Mouse (Mus musculus) CH12.LX (cell line): ENCODE data around the gene Drc7. TPM values are rescaled to one million over a fixed set of nuclear protein-coding genes. Genes with fewer than 3 reads are reported as not detected.

ENCODE experiments used
- DNase-seq: peaks from one replicate; pipeline ENCODE4 v3.0.0-alpha.2; 2013; ENCODE audit errors: extremely low read depth
- H3K27ac ChIP-seq: 2 replicates; pipeline ENCODE4 v1.5.1; 2012; ENCODE audit warnings: low read depth, mild to moderate bottlenecking, control low read depth, moderate library complexity; ENCODE audit not compliant: insufficient read depth
- H3K27me3 ChIP-seq: replicated peaks from 2 replicates; pipeline ENCODE3; 2012; ENCODE audit warnings: inconsistent platforms
- H3K36me3 ChIP-seq, 2 experiments: replicated peaks in 1 of 2; 2 replicates each; pipeline versions ENCODE3 to v1.6.1; 2012; ENCODE audit warnings: inconsistent platforms in 1 of 2, low read length in 1 of 2, mild to moderate bottlenecking in 1 of 2, mixed read lengths in 1 of 2, moderate library complexity in 1 of 2; ENCODE audit not compliant: control insufficient read depth in 1 of 2, insufficient read depth in 1 of 2
- H3K4me1 ChIP-seq, 2 experiments: 2 replicates each; pipeline ENCODE4 v1.6.1; 2012; ENCODE audit warnings: inconsistent platforms in 1 of 2, moderate library complexity in 1 of 2; ENCODE audit not compliant: insufficient read depth in 2 of 2, control insufficient read depth in 1 of 2
- H3K4me2 ChIP-seq: 2 replicates; pipeline ENCODE4 v1.6.1; 2012; ENCODE audit warnings: low read depth, mild to moderate bottlenecking, control low read depth; ENCODE audit not compliant: poor library complexity, insufficient read depth, severe bottlenecking
- H3K4me3 ChIP-seq, 3 experiments: fragments of 150-350 bp in 1 of 3; sonication (generic) in 1 of 3; replicated peaks in 1 of 3; 2 replicates each; pipeline versions ENCODE3 to v1.5.1; 2011 to 2012; ENCODE audit warnings: low read depth in 2 of 3, low read length in 2 of 3, mild to moderate bottlenecking in 2 of 3, moderate library complexity in 2 of 3, control low read depth in 1 of 3, improper control_type of control experiment in 1 of 3, inconsistent platforms in 1 of 3, mixed read lengths in 1 of 3; ENCODE audit not compliant: poor library complexity in 1 of 3
- H3K79me2 ChIP-seq: replicated peaks from 2 replicates; pipeline ENCODE4 v1.6.1; 2012; ENCODE audit warnings: mild to moderate bottlenecking, moderate library complexity; ENCODE audit not compliant: control insufficient read depth, poor library complexity, insufficient read depth, severe bottlenecking; ENCODE audit errors: extremely low read depth
- H3K9ac ChIP-seq: 2 replicates; pipeline ENCODE4 v1.6.1; 2012; ENCODE audit warnings: low read depth, mild to moderate bottlenecking, control low read depth, moderate library complexity; ENCODE audit not compliant: insufficient read depth
- H3K9me3 ChIP-seq: replicated peaks from 2 replicates; pipeline ENCODE3; 2012; ENCODE audit warnings: low read length, inconsistent platforms, mixed read lengths
- BHLHE40 ChIP-seq: IDR thresholded peaks from 2 replicates; pipeline ENCODE4 v1.6.1; 2011; ENCODE audit warnings: mild to moderate bottlenecking, low read depth, low read length, improper control_type of control experiment
- E2F4 ChIP-seq: IDR thresholded peaks from 2 replicates; pipeline ENCODE4 v1.6.1; 2011; ENCODE audit warnings: low read depth, low read length, improper control_type of control experiment; ENCODE audit not compliant: insufficient replicate concordance
- ELF1 ChIP-seq: IDR thresholded peaks from 2 replicates; pipeline ENCODE4 v1.6.1; 2014; ENCODE audit warnings: low read depth, mild to moderate bottlenecking, inconsistent platforms, low read length, improper control_type of control experiment
- EP300 ChIP-seq: IDR thresholded peaks from 2 replicates; pipeline ENCODE4 v1.6.1; 2011; ENCODE audit warnings: low read length, improper control_type of control experiment
- ETS1 ChIP-seq: conservative IDR thresholded peaks from 2 replicates; pipeline ENCODE4 v1.6.1; 2012; ENCODE audit warnings: low read depth, mild to moderate bottlenecking, inconsistent platforms, low read length, improper control_type of control experiment, moderate library complexity
- GABPA ChIP-seq: IDR thresholded peaks from 2 replicates; pipeline ENCODE4 v1.6.1; 2012; ENCODE audit warnings: low read depth, low read length, improper control_type of control experiment, inconsistent platforms; ENCODE audit not compliant: insufficient replicate concordance
- JUN ChIP-seq: IDR thresholded peaks from 2 replicates; pipeline ENCODE4 v1.6.1; 2011; ENCODE audit warnings: low read depth, mild to moderate bottlenecking, low read length, improper control_type of control experiment, moderate library complexity; ENCODE audit not compliant: insufficient read depth
- JUND ChIP-seq: conservative IDR thresholded peaks from 2 replicates; pipeline ENCODE4 v1.6.1; 2011; ENCODE audit warnings: low read depth, low read length, improper control_type of control experiment
- MAFK ChIP-seq: IDR thresholded peaks from 2 replicates; pipeline ENCODE4 v1.6.1; 2011; ENCODE audit warnings: low read length, improper control_type of control experiment; ENCODE audit not compliant: insufficient replicate concordance
- MAZ ChIP-seq: IDR thresholded peaks from 2 replicates; pipeline ENCODE4 v1.6.1; 2012; ENCODE audit warnings: low read depth, mild to moderate bottlenecking, inconsistent platforms, low read length, improper control_type of control experiment, moderate library complexity
- MXI1 ChIP-seq: IDR thresholded peaks from 2 replicates; pipeline ENCODE4 v1.6.1; 2011; ENCODE audit warnings: mild to moderate bottlenecking, low read depth, low read length, improper control_type of control experiment
- MYC ChIP-seq: IDR thresholded peaks from 2 replicates; pipeline ENCODE4 v1.6.1; 2011; ENCODE audit warnings: low read depth, mild to moderate bottlenecking, improper control_type of control experiment, low read length
- POLR2AphosphoS2 ChIP-seq: IDR thresholded peaks from 2 replicates; pipeline ENCODE4 v1.6.1; 2011; ENCODE audit warnings: low read depth, low read length, improper control_type of control experiment
- RCOR1 ChIP-seq: conservative IDR thresholded peaks from 2 replicates; pipeline ENCODE4 v1.6.1; 2012; ENCODE audit warnings: low read depth, mild to moderate bottlenecking, inconsistent platforms, low read length, improper control_type of control experiment
- SIN3A ChIP-seq: IDR thresholded peaks from 2 replicates; pipeline ENCODE4 v1.6.1; 2012; ENCODE audit warnings: low read length, improper control_type of control experiment, inconsistent platforms
- TBP ChIP-seq: conservative IDR thresholded peaks from 2 replicates; pipeline ENCODE4 v1.6.1; 2011; ENCODE audit warnings: low read depth, low read length, improper control_type of control experiment
- UBTF ChIP-seq: IDR thresholded peaks from 2 replicates; pipeline ENCODE4 v1.6.1; 2012; ENCODE audit warnings: low read depth, mild to moderate bottlenecking, inconsistent platforms, low read length, improper control_type of control experiment, moderate library complexity
- ZC3H11A ChIP-seq: IDR thresholded peaks from 2 replicates; pipeline ENCODE4 v1.6.1; 2012; ENCODE audit warnings: low read depth, mild to moderate bottlenecking, inconsistent platforms, low read length, improper control_type of control experiment
- ZKSCAN1 ChIP-seq: IDR thresholded peaks from 2 replicates; pipeline ENCODE4 v1.6.1; 2012; ENCODE audit warnings: low read depth, inconsistent platforms, low read length, improper control_type of control experiment, borderline replicate concordance
- ZMIZ1 ChIP-seq: IDR thresholded peaks from 2 replicates; pipeline ENCODE4 v1.6.1; 2012; ENCODE audit warnings: low read depth, mild to moderate bottlenecking, inconsistent platforms, low read length, improper control_type of control experiment
- dilution Hi-C: fragments of 300-500 bp; cut with MboI; formaldehyde crosslinking; loops from 2 replicates; pipeline ENCODE4 v1.14.3; 2020; ENCODE audit warnings: low sequenced_read_pairs; ENCODE audit not compliant: extremely low pct_unique_long_range_greater_than_20kb, extremely low pct_ligation_motif_present
- in situ Hi-C: fragments of 300-500 bp; cut with MboI; formaldehyde crosslinking; loops from 3 replicates; pipeline ENCODE4 v1.14.3; 2019; ENCODE audit warnings: low sequenced_read_pairs, low pct_ligation_motif_present, low pct_unique_long_range_greater_than_20kb, mixed read lengths
- polyA plus RNA-seq: library from polyadenylated mRNA; unstranded; fragments of >175 nt; gene quantifications from 2 replicates; pipeline ENCODE4 v1.2.1, GENCODE M21; 2012; ENCODE audit warnings: low read depth; ENCODE audit not compliant: insufficient read length
- total RNA-seq, 2 experiments: library from RNA; depleted of rRNA; stranded (reverse); fragments of 300-350 nt in 1 of 2; fragments of >200 nt in 1 of 2; gene quantifications; 2 replicates each; pipeline ENCODE4 v1.2.3; 2012 to 2014

Drc7 gene
- total and polyA plus RNA-seq, 3 experiments = not detected

GRCm38 (mm10) chr8:95054438-95054837 lies 465 bp upstream of the Drc7 start:
- in situ Hi-C loops = no loop called here
- Histone ChIP-seq H3K4me3 (no peak overlapping the region), H3K27me3 (peaks cover 55% of the 10 kb centered on the region), H3K36me3 (no peaks in the 10 kb centered on the region), H3K9ac (no peak overlapping the region), H3K4me2 (no peak overlapping the region), H3K4me1 (peaks cover 0 to 3% of the 10 kb centered on the region in 2 experiments; a peak in 1 of 4 replicates), H3K79me2 (no peaks in the 10 kb centered on the region), H3K27ac (no peak overlapping the region), H3K9me3 (no peaks in the 10 kb centered on the region)
- no peak for TF ChIP-seq E2F4
- no peak for TF ChIP-seq ELF1
- no peak for TF ChIP-seq POLR2AphosphoS2
- no peak for TF ChIP-seq ETS1
- no peak for TF ChIP-seq JUND
- no peak for DNase-seq
- dilution Hi-C loops = no loop called here

- TF ChIP-seq UBTF (no peak), MAFK (no peak), ZMIZ1 (no peak), ZKSCAN1 (no peak)
- Histone ChIP-seq H3K4me1 (peaks cover 0 to 4% of the 10 kb centered on the region in 2 experiments; a peak in 1 of 4 replicates), H3K4me3 (no peak overlapping the region), H3K79me2 (no peaks in the 10 kb centered on the region), H3K27ac (no peak overlapping the region), H3K9me3 (peaks cover 7% of the 10 kb centered on the region), H3K9ac (no peak overlapping the region), H3K36me3 (no peaks in the 10 kb centered on the region), H3K4me2 (no peak overlapping the region; the same call in 1 of the 2 replicates), H3K27me3 (peaks cover 52% of the 10 kb centered on the region)
- no peak for DNase-seq
- in situ Hi-C loops = no loop called here
- dilution Hi-C loops = no loop called here
Observed at GRCm38 (mm10) chr8:95056414-95056813, 1.5 kb downstream of the Drc7 start.

GRCm38 (mm10) chr8:95058661-95059060 lies 3.8 kb downstream of the Drc7 start:
- in situ Hi-C loops (no loop called here), dilution Hi-C loops (no loop called here)
- no peak for DNase-seq
- Histone ChIP-seq H3K4me3 (no peak overlapping the region), H3K4me1 (peaks cover 0 to 4% of the 10 kb centered on the region in 2 experiments; a peak in 1 of 4 replicates), H3K79me2 (no peaks in the 10 kb centered on the region), H3K27ac (no peak overlapping the region), H3K4me2 (no peak overlapping the region), H3K9ac (no peak overlapping the region), H3K9me3 (peaks cover 7% of the 10 kb centered on the region), H3K27me3 (peaks cover 48% of the 10 kb centered on the region), H3K36me3 (no peaks in the 10 kb centered on the region)
- no peak for TF ChIP-seq JUN
- no peak for TF ChIP-seq BHLHE40
- TF ChIP-seq MXI1 = no peak
- no peak for TF ChIP-seq TBP
- TF ChIP-seq MAZ = no peak
- TF ChIP-seq E2F4 = no peak
- no peak for TF ChIP-seq EP300
- TF ChIP-seq ELF1 = no peak
- TF ChIP-seq ZC3H11A = no peak
- no peak for TF ChIP-seq POLR2AphosphoS2
- TF ChIP-seq RCOR1 = no peak
- no peak for TF ChIP-seq SIN3A
- TF ChIP-seq GABPA = no peak
- no peak for TF ChIP-seq MYC
- no peak for TF ChIP-seq UBTF
- no peak for TF ChIP-seq ETS1
- TF ChIP-seq ZKSCAN1 = no peak
